Mouse (Mus musculus) lung, postnatal 10 days (tissue): Measurements from ENCODE around the gene Herc4.
"Not testable (repeated sequence)": the region's sequence is repeated elsewhere in the genome, so short reads cannot be mapped to it uniquely, and the experiment has no call there.

ENCODE experiments used
- DNase-seq: peaks from one replicate; pipeline ENCODE4 v3.0.0; 2021

Gene Herc4

DNA sequence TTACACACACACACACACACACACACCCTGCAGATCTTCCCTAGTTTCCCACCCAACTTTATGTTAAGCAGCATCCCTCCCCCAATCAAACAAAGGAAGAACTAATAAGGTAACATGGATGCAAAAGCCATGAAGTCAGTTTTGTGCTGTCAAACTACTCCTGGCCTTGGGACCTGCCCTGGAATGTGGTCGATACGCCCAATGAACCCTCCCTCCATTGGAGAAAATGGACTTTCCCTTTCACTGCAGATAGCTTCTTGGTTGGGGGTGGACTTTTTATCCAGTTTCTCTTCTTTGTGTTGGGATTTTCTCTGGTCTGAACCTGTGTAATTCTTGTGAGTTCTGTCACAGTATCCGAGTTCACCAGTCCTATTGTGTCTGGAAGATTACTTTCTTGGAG lies 15.1 kb downstream of the Herc4 start:
- DNase-seq: no peak

DNA sequence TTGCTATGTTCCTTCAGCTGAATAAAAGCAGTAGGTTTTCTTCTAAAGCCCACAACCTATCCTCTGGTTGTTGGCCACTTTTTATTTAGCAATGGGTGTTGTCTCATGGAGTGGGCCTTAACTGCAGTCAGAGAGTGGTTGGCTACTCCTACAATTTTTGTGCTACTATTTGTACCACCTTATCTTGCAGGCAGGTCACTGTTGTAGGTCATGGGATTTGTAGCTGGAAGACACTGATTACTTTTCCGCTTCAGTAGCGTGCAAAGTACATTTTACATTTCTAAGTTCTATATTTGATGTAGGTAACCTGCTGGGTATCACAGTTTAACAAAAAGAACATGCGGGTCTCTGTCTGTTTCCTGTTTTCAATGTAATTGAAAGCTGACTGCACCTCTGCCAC lies 15.7 kb downstream of the Herc4 start:
- DNase-seq: no peak

DNA sequence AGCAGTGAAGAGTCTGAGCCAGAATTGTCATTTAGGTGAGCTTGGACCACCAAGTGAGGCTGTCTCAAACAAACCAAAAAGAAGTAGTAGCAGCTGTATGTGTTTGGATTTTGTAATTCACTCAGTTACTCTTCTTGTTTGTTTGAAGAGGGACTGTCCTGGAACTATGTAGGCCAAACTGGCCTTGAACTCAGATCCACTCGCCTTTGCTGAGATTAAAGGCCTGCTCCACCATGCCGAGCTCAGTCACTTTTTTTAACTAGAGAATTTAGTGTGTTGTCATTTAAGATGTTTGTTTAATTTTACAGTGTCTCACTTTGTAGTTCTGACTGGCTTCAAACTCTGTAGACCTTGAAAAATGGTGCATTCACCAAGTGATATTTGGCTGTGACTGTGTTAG lies 24.3 kb downstream of the Herc4 start:
- no peak for DNase-seq

DNA sequence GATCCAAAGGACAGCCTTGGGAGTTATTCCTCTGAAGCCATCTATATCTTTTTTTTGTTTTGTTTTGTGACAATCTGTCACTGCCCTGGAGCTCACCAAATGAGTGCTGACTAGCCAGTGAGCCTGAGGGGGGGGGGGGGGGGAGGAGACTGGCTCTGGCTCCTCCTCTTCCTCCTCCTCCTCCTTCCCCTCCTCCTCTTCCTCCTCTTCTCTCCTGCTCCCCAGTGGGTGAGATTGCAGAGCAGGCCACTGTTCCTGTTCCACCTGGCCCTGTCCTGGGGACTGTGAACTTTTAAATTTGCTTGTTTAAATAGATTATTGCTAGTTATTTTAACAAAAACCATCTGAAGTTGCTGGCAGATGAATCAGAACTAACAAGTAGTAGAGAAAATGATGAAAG lies 28.8 kb downstream of the Herc4 start:
- DNase-seq: no peak

DNA sequence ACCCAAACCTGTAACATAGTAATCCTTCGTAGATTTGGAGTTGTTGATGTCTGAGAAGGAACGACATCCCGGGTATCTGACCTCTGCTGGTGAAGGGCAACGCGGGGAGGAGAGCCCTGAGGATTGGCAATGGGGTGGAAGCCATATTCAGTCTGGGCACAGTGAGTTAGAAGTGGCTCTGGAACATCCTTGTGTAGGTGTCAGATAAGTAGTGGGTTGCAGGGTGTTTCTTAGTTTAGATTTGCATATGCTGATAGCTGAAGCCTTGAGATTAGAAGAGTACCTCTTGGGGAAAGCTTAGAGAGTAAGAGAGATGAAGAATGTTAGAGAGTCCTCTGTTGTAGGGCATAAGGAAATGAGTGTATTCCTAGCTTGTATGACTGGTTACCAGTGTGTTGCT lies 29.3 kb downstream of the Herc4 start:
- DNase-seq: no peak

DNA sequence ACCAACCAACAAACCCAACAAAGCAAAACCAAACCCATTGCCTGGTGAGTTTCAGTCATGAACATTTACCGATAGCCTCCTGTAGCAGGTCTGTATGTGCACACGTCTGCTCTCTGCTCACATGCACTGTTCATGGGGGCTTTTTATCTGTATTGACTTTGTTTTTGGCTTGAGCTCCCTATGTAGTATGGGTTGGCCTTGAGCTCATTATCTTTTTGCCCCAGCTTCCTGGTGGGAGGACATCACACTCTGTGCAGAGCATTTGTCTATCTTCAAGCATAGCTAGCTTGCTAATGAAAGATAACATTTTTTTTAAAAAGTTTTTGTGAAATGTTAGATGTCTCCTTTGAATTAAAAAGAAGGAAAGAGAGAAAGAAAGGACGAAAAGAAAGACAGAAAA lies 33.4 kb downstream of the Herc4 start:
- DNase-seq: no peak

DNA sequence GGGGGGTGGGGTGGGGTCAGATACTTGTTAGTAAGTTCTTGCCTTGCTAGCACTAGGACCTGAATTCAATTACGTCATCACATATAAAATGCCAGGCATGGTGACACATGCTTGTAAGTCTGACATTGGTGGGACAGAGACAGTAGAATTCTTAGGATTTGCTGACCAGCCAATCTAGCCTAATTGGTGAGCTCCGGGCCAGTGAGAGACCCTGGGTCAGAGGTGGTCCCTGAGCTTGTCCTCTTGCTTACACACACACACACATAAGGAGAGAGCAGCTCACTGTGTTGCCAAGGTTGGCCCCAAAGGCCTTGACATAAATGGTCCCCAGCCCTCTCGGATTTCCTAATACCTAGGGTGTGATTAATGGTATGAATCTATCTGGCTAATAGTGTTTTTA lies 36.2 kb downstream of the Herc4 start:
- DNase-seq: no peak

DNA sequence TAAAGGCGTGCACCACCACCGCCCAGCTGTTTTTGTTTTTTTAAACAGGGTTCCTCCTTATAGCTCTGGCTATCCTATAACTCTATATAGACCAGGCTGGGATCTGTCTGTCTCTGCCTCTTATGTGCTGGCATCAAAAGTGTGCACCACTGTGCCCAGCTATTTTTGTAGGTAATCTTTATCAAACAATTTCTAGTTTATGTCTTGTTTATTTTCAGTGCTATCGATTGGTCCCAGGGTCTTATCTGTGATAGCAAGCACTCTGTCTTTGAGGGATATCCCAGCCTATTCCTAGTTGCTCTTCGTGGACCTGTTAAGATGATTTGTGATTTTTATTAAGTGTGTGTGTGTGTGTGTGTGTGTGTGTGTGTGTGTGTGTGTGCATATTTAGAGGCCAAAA lies 38.8 kb downstream of the Herc4 start:
- no peak for DNase-seq

DNA sequence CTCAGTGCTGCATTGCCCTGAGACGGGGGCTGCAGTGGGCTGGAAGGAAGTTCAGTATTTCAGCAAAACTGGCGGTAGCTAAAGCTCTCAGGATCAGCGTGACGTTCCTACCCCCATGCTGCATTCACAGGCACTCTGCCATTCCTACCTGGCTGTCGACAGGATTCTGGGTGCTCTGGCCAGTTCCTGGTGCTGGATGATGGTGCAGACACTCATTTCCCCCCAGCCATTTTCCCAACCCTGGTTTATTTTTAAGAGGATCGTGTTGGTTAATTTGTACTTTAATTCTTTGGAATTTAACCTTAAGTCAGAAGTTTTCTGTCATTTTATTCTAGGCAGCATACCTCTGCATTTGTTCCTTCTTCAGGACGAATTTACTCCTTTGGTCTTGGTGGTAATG lies 39.2 kb downstream of the Herc4 start:
- no peak for DNase-seq

DNA sequence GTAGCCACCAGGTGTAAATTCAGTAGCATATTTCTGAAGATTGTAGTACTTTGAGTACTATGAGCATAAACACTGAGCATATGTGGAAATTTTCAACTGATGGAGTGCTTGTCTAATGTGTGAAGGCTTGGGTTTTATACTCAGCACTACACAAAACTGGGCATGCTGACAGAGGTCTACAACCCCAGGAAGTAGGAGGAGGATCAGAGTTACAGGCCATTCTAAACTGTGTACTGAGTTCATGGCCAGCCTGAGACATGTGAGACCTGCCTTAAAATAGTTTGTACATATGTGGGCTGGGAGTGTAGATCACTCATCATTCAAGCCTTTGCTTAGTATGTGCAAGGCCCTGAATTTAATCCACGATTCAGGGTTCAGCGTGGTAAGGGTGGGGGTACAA lies 58.7 kb downstream of the Herc4 start:
- DNase-seq: no peak

DNA sequence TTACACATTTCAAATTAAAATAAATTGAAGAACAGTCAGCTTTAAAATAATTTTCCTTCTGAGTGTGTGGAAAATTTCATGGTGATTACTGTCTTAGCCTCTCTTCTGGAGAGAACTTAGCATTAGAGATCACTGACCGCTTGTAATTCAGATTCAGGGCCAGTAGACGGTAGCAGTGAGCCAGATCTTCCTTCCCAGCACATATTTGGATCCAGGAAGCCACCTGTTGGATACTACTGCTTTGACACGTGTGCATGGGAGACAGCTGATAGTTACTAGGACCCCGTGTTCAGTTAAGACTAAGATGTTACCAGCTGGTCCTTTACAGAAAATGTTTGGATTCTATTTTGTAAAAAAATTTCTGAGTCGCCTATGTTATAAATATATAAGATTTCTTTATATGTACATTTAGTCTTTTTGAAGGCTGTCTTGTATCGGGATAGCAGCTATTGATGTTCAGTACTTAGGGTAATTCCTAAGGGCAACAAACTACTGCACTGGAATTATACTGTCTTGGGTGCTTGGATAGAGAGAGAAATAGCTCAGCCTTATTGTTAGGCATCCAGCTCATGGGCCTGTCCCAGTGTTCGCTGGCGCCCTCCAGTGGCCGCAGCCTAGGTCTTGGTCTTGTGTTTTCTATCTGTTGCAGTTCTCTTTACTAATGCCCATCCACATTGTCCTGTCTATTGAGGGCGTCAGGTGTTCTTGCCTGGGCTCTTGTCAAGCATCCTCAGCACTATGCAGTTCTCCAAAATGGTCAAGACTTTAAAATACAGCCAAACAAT lies 65.2 kb downstream of the Herc4 start:
- DNase-seq: peak; percentile 87

DNA sequence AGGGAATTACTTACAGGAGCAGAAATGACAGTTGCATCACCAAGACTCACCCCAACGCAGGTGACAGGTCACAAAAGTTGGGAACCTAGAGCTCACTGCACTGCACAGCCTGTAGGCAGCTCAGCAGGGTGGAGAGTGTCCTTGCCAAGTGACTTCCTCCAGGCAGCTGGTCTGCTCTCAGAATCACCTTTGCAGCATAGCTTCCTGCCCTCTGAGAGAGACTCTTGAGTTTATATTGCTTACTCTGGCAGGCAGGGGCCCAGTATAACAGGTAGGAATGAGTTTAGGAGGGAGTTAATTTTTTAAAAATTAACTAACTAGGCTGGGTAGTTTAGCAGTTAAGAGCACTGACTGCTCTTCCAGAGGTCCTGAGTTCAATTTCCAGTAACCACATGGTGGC lies 70.1 kb downstream of the Herc4 start:
- DNase-seq: no peak

DNA sequence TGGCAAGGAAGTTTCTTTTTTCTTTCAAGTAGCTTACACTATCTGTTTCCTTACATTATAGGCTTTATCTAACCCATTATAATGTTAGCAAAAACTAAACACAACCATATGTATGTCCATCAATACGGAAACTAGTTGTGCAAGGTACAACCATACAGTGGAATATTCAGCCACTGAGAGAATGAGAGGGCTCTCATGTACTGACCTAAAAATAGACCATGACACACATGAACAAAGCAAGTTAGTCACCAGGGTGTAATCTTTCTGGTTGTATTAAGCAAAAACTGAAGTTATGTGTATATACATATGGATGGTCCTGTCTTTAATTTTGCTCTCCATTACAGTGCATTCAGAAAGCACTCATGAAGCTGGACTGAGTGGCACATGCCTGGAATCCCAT lies 83.5 kb downstream of the Herc4 start:
- no peak for DNase-seq

DNA sequence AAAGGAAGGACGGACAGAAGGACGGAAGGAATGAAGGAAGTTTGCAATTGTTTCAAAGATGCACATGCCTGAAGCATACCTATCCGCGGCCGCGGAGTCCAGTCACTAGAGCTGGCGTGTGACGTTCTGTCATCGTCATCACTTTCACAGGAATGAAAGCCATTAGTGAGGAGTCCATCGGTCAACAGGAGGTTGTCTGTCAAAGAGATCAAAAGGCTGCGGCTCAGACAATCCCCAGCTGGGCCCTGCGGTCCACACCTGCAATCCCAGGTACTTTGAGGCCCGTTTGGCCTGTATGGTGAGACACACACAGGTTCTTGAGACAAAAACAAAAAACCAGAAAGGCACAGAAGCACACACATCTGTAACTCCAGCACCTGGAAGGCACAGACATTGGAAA lies 93.3 kb downstream of the Herc4 start:
- no peak for DNase-seq

DNA sequence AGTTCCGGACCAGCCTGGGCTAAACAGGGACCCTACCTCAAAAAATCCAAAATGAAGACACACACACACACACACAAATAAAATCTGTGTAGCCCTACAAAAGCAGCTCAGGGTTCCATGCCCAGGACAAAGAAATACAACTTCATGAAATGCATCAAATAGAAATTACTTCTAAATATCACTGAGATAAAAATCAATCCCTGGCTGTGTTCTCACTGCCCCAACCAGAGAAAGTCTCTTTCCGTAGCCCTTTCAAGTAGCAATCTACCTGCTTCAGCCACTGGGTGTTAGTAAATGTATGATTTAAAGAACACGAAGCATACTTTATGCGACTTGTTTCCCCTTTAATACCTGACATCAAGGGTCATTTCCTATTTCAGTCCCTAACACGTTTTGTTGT lies 93.7 kb downstream of the Herc4 start:
- no peak for DNase-seq

DNA sequence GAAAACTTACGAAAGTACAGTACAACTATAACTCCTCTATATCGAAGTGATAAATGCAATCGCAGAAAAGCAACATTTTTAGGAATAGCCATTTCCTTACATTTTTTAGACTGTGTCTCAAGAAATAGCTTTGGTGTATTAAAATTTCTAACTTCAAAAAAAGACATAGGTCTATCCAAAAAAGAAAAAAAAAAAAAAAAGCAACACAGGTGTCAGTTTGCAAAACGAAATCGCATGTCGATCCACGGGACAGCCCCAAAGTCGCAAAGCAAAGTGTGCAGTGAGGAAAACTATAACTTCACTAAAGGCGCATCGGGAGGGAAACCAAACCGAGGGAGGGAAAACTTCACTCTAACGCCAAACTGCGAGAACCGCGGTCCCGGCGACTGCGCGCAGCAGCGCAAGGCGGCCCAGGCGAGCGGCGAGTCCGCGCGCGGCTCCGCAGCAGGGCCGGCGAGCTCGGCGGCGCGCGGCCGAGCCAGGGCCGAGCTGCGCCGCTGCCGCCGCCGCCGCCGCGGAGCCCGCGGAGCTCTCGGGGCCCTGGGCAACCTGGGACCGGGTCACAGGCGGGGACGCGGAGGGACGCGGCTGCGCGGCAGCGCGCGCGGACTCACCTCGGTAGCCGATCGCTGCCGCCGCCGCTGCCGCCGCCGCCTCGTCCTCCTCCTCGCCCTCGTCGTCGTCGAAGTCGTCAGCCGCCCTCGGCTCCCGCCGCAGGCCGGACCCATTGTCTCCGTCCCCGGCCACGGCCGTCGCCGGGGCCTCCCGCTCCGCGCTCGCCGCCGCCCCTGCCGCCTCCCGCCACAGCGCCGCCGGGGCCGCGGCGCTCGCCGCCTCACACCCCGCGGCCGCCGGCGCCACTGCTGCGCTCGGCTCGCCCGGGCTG lies 94.6 kb downstream of the Herc4 start:
- DNase-seq: peak; percentile 66

DNA sequence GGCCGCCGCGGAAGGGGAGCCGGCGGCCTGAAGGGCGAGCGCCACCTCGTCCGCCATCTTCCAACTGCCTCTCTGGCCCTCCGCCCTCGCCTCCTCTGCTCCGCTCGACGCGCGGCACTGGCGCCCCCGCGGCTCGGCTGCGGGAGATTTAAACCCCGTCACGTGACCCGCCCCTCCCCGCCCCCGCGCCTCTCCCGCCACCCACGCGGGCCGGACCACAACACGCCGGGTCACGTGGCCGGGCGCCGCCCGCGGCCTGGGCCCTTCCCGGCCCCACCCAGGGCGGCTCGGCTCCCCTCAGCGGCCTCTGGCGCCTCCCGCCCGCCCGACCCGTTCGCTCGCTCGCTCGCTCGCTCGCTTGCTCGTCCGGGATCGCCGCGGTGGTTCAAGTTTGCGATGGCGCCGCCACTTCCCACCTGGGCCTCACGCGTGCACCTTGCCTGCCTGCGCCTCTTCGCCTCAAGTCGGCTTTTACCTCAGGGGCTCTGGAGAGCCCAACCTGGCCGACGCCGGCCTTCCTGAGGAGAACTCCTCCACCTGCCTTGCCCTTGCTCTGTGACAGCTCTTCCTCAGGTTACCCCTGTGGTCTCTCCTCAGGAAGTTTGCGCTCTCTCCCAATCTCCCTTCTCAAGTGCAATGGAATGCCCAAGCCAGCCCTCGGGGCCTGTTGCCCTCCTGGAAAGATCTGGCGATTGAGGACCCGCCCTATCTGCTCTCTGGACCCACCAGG lies 95.5 kb downstream of the Herc4 start:
- DNase-seq: peak; percentile 93

DNA sequence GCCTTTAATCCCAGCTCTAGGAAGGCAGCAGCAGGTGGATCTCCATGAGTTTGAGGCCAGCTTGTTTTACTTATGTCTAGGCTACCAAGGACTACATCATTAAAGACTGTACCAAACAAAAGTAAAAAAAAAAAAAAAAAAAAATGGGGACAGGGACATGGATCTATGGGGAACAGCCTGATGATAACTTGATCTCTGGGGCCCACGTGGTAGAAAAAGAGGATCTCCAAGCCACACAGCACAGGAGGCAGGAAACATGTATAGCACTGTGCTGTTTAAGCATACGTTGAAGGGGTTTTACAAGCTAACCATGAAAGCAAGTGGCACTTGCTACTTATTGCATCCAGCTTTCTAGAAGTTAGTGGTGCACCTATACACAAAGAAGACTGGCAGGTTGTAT lies 97.7 kb downstream of the Herc4 start:
- DNase-seq: no peak

DNA sequence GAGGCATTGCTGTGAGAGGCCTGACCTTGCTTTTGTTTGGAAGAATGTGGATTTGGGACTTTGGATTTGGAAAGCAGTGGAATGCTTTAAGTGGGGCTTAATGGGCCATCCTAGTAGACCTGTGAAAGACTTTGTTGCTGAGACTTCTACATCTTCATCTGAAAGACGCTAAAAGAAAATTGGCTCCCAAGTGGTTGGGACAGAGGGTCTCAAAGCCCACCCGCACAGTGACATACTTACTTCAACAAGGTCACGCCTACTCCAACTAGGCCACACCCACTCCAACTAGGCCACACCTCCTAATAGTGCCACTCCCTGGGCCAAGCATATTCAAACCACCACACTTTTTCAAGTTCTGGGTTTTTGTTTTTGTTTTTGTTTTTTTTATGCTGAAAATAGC lies 101.1 kb downstream of the Herc4 start:
- DNase-seq: peak; percentile 8

DNA sequence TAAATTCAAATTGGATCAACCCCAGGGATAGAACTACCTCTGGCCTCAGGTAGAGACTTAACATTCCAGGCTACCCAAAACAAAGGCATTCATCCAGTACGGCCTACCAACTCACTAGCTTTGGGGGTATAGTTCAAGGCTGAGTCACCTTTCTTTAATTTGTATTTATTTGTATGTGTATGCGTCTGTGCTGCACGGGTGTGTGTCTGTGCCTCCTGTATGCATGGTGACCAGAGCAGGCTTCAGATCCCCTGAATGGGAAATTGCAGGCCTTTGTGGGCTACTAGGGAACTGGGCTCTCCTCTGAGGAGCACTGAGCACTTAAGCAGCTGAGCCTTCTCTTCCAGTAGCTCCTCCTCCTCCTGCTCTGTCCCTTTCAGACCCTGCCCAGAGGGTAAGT lies 104.7 kb downstream of the Herc4 start:
- no peak for DNase-seq

DNA sequence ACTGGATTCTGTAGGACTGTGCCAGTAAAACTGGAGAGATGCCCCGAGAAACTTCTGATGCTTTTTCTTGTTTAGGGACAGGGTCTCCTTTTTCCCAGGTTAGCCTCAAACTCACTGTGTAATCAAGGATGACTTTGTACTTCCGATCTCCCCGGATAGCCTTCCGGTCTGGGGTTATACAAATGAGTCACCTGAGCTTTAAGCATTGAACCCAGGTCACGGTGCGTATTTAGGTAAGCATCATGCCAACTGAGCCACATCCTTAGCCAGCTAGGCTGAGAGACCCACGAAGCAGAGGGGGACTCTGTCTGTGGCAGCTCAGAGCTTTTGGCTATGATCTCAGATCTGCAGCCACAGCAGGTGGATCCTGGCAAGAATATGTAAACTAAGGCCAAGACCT lies 107.1 kb downstream of the Herc4 start:
- no peak for DNase-seq

DNA sequence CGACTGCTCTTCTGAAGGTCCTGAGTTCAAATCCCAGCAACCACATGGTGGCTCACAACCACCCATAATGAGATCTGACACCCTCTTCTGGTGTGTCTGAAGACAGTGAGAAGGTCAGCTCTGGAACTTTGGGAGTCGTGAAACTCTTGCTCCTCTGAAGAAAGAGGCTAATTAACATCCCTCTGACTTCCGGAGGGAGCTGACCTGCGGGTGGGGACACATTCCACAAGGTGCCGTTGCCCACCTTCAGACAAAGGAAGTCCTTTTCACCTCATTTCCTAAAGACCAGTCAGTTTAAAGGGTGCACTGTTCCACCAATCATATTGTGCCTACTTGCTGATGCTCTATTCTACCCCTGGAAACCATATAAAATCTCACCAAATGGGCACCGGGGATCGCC lies 107.5 kb downstream of the Herc4 start:
- DNase-seq: not testable (repeated sequence)

DNA sequence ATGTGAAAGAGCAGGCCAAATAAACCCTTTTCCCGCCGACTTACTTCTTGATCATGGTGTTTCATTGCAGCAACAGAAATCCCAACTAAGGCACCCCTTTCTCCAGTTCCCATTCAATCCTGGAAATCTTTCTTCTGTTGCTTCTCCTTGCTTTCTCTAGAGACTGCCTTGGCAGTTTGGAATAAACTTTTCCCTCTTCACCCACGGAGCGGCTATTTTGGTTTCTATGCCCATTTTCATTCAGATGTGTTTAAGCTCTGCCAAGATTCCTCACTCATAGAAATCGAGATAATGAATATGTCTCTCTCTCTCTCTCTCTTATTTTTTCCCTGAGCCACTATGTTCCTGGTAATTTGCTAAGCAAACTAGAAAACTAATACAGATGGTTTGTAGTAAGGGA lies 108.5 kb downstream of the Herc4 start:
- DNase-seq: no peak

DNA sequence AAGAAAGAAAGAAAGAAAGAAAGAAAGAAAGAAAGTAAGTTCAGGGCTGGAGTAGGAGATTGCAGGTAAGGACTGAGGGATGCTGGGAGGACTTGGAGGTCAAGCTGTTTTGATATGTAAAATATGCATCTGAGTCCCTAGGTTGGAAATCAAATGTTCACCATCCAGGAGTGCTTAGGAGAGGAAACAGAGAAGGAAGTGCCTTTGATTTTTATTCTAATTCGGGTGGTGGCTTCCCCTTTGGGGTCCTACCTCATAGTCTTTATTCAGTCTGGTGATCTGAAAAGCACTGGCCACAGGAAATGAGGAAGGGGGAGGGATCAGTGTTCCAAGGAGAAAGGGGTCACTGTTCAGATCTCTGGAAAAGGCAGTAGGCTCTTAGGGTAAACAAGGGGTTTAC lies 116.9 kb downstream of the Herc4 start:
- DNase-seq: no peak
